Mouse (Mus musculus): ENCODE measurements at regions not wholly inside any gene's neighbourhood (a gene's known extent, or its start where the extent isn't known, plus 50 kb on each side); places are given as distances from the start of the nearest gene placed in this dataset.

DNA sequence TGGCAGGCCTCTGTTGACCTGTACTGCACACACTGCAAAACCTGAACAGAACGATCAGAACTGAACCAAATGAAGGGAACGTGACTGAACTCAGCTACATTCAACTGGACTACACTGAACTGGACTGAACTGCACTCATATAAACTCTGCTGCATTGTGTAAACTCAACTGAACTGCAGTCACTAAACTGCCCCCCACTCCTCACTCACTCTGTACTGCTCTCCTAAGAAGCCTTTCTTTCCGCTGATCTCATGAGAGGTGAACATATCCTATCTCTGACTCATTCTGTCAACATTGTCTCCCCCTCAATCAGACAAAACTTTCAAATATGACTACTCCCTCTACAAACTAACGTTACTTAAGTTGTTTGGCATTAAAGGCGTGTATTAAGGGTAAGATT is 324.5 kb upstream of the Cdh9 start:
- Histone ChIP-seq H3K36me3 (ENCODE audit: control insufficient read depth, insufficient read depth) (no peaks in the 10 kb centered on the region), H3K9ac (ENCODE audit: low read depth, low read length) (no peak overlapping the region), H3K9me3 (ENCODE audit: control insufficient read depth) (no peaks in the 10 kb centered on the region), H3K4me2 (replicated peaks; ENCODE audit: low read depth) (no peak overlapping the region), H3K27me3 (replicated peaks; ENCODE audit: control insufficient read depth, insufficient read depth, low read length) (no peaks in the 10 kb centered on the region), H3K27ac (ENCODE audit: low read depth, low read length) (no peak overlapping the region), H3K4me3 (ENCODE audit: low read depth, low read length) (no peak overlapping the region), H3K4me1 (replicated peaks; ENCODE audit: control insufficient read depth, insufficient read depth, low read length) (no peaks in the 10 kb centered on the region)
- no peak for TF ChIP-seq CTCF (IDR thresholded peaks at IDR 0.05; ENCODE audit: low read depth)
- WGBS, result 36% methylated on average over 5 of the region's 5 CpGs
- ATAC-seq, result no peak

DNA sequence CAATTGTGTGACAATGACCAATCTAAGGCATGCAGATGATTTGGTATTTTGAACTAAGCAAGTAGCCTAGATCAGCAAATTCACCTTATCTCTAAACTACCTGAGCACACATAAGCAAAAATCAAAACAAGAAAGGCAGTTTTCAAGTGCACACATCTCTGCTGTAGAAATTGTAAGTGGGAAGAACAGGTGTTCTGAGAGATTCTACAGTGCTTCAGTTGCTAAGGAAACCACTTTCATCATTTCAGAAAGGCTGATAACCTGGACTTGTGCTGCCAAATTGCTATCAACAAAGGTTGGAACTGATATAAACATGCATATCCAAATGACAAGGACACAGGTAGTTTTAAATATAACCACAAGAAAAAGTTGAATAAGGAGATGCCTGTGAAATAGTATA is 322.4 kb upstream of the Cdh9 start:
- Histone ChIP-seq H3K9me3 (ENCODE audit: control insufficient read depth) (no peaks in the 10 kb centered on the region), H3K4me1 (replicated peaks; ENCODE audit: control insufficient read depth, insufficient read depth, low read length) (no peaks in the 10 kb centered on the region), H3K4me3 (ENCODE audit: low read depth, low read length) (no peak overlapping the region), H3K4me2 (replicated peaks; ENCODE audit: low read depth) (no peak overlapping the region), H3K27ac (ENCODE audit: low read depth, low read length) (no peak overlapping the region), H3K36me3 (ENCODE audit: control insufficient read depth, insufficient read depth) (no peaks in the 10 kb centered on the region), H3K27me3 (replicated peaks; ENCODE audit: control insufficient read depth, insufficient read depth, low read length) (no peaks in the 10 kb centered on the region), H3K9ac (ENCODE audit: low read depth, low read length) (no peak overlapping the region)
- ATAC-seq, result no peak
- TF ChIP-seq CTCF (IDR thresholded peaks at IDR 0.05; ENCODE audit: low read depth), result no peak

GRCm38 (mm10) chr15:16411686-16412085 is 316.9 kb upstream of the Cdh9 start:
- no peak for TF ChIP-seq CTCF (IDR thresholded peaks at IDR 0.05; ENCODE audit: low read depth)
- Histone ChIP-seq H3K4me1 (replicated peaks; ENCODE audit: control insufficient read depth, insufficient read depth, low read length) (no peaks in the 10 kb centered on the region), H3K27me3 (replicated peaks; ENCODE audit: control insufficient read depth, insufficient read depth, low read length) (no peaks in the 10 kb centered on the region), H3K9me3 (ENCODE audit: control insufficient read depth) (no peaks in the 10 kb centered on the region), H3K36me3 (ENCODE audit: control insufficient read depth, insufficient read depth) (no peaks in the 10 kb centered on the region), H3K9ac (ENCODE audit: low read depth, low read length) (no peak overlapping the region), H3K27ac (ENCODE audit: low read depth, low read length) (no peak overlapping the region), H3K4me2 (replicated peaks; ENCODE audit: low read depth) (no peak overlapping the region), H3K4me3 (ENCODE audit: low read depth, low read length) (no peak overlapping the region)
- WGBS, result 79% methylated on average over 1 of the region's 1 CpGs
- no peak for ATAC-seq

DNA sequence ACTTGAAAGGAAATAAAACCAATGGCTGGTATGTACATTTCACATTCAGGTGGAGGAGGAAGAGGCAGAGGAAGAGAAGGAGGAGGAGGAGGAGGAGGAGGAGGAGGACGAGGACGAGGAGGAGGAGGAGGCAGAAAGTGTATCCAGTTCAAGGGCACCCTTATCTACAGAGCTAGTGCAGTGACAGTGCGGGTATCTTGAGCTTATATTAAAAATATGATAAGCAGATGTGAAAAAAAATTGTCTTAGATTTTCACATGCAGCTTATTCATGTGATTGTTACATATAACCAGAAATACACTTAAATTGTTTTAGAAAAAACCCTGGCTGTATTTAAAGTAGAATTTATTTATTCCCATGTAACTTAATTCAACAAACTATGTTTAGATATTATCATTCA is 310.8 kb upstream of the Cdh9 start:
- Histone ChIP-seq H3K4me1 (replicated peaks; ENCODE audit: control insufficient read depth, insufficient read depth, low read length) (no peaks in the 10 kb centered on the region), H3K27me3 (replicated peaks; ENCODE audit: control insufficient read depth, insufficient read depth, low read length) (no peaks in the 10 kb centered on the region), H3K27ac (ENCODE audit: low read depth, low read length) (no peak overlapping the region), H3K9me3 (ENCODE audit: control insufficient read depth) (no peaks in the 10 kb centered on the region), H3K4me3 (ENCODE audit: low read depth, low read length) (no peak overlapping the region), H3K36me3 (ENCODE audit: control insufficient read depth, insufficient read depth) (no peaks in the 10 kb centered on the region), H3K9ac (ENCODE audit: low read depth, low read length) (no peak overlapping the region), H3K4me2 (replicated peaks; ENCODE audit: low read depth) (no peak overlapping the region)
- no peak for ATAC-seq
- 74% methylated on average over 3 of the region's 3 CpGs for WGBS
- no peak for TF ChIP-seq CTCF (IDR thresholded peaks at IDR 0.05; ENCODE audit: low read depth)

GRCm38 (mm10) chr15:16423019-16423418 is 305.5 kb upstream of the Cdh9 start:
- 80% methylated on average over 3 of the region's 3 CpGs for WGBS
- no peak overlapping the region for H3K9ac ChIP-seq (ENCODE audit: low read depth, low read length)
- H3K36me3 ChIP-seq (ENCODE audit: control insufficient read depth, insufficient read depth), result no peaks in the 10 kb centered on the region
- H3K4me3 ChIP-seq (ENCODE audit: low read depth, low read length), result no peak overlapping the region
- no peak for ATAC-seq
- no peak overlapping the region for H3K27ac ChIP-seq (ENCODE audit: low read depth, low read length)
- H3K27me3 ChIP-seq (replicated peaks; ENCODE audit: control insufficient read depth, insufficient read depth, low read length), result no peaks in the 10 kb centered on the region
- no peak overlapping the region for H3K4me2 ChIP-seq (replicated peaks; ENCODE audit: low read depth)
- TF ChIP-seq CTCF (IDR thresholded peaks at IDR 0.05; ENCODE audit: low read depth), result no peak
- no peaks in the 10 kb centered on the region for H3K4me1 ChIP-seq (replicated peaks; ENCODE audit: control insufficient read depth, insufficient read depth, low read length)
- H3K9me3 ChIP-seq (ENCODE audit: control insufficient read depth), result no peaks in the 10 kb centered on the region

- Histone ChIP-seq H3K4me1 (replicated peaks; ENCODE audit: control insufficient read depth, insufficient read depth, low read length) (no peaks in the 10 kb centered on the region), H3K36me3 (ENCODE audit: control insufficient read depth, insufficient read depth) (no peaks in the 10 kb centered on the region), H3K4me2 (replicated peaks; ENCODE audit: low read depth) (no peak overlapping the region), H3K27me3 (replicated peaks; ENCODE audit: control insufficient read depth, insufficient read depth, low read length) (no peaks in the 10 kb centered on the region), H3K9me3 (ENCODE audit: control insufficient read depth) (no peaks in the 10 kb centered on the region), H3K4me3 (ENCODE audit: low read depth, low read length) (no peak overlapping the region), H3K27ac (ENCODE audit: low read depth, low read length) (no peak overlapping the region), H3K9ac (ENCODE audit: low read depth, low read length) (no peak overlapping the region)
- no peak for ATAC-seq
- no peak for TF ChIP-seq CTCF (IDR thresholded peaks at IDR 0.05; ENCODE audit: low read depth)
Measured at GRCm38 (mm10) chr15:16446631-16447030, 281.9 kb upstream of the Cdh9 start.

- TF ChIP-seq CTCF (IDR thresholded peaks at IDR 0.05; ENCODE audit: low read depth), result no peak
- H3K36me3 ChIP-seq (ENCODE audit: control insufficient read depth, insufficient read depth), result no peaks in the 10 kb centered on the region
- 46% methylated on average over 3 of the region's 3 CpGs for WGBS
- no peaks in the 10 kb centered on the region for H3K27me3 ChIP-seq (replicated peaks; ENCODE audit: control insufficient read depth, insufficient read depth, low read length)
- no peaks in the 10 kb centered on the region for H3K9me3 ChIP-seq (ENCODE audit: control insufficient read depth)
- H3K9ac ChIP-seq (ENCODE audit: low read depth, low read length), result no peak overlapping the region
- no peaks in the 10 kb centered on the region for H3K4me1 ChIP-seq (replicated peaks; ENCODE audit: control insufficient read depth, insufficient read depth, low read length)
- H3K4me3 ChIP-seq (ENCODE audit: low read depth, low read length), result no peak overlapping the region
- H3K4me2 ChIP-seq (replicated peaks; ENCODE audit: low read depth), result no peak overlapping the region
- ATAC-seq, result no peak
- H3K27ac ChIP-seq (ENCODE audit: low read depth, low read length), result no peak overlapping the region
Measured at GRCm38 (mm10) chr15:16491238-16491637, 237.3 kb upstream of the Cdh9 start.

Data from intestine, postnatal 0 days (tissue).